In the genomic region with DNA sequence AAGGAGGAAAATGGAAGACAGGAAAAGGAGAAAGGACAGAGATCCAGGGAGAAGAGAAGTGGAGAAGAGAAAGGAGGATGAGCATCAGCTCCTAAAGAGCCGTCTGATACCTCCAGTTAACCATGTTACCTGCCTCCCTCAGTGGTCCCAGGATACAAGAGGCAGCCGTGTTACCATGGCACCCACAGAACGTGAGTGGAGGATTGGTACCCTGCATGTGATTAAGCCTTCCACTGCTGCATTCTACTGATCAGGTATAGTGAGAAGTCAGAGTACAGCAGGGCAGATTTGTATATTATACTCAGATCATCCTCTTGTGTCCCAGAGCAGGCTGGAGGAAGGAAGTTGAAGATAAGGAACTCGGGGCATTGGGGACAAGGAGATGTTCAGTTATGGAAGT, we compare ENCODE assay signal across 29 mouse cellular contexts.
DNase-seq lines count a peak whose midpoint lies in the region; ATAC-seq and TF ChIP-seq lines count a peak whose summit lies in the region.
"Had no signal": no experiment of that assay in that cellular context is flagged by ENCODE, and none has a peak within 500 bp of the region (broad histone marks: within the 10 kb centered on the region; RNA-seq: fewer than 3 reads in every experiment).

No protein-coding gene starts in this region.

- H3K4me3 ChIP-seq in forebrain, embryonic 16.5 days (replicated peaks; ENCODE audit: low read length), result no peak overlapping the region
- H3K4me3 ChIP-seq in forebrain, embryonic 11.5 days (ENCODE audit: low read depth, low read length), result no peak overlapping the region
- H3K4me3 ChIP-seq in hindbrain, embryonic 16.5 days (ENCODE audit: low read length), result no peak overlapping the region
- H3K4me3 ChIP-seq in hindbrain, embryonic 13.5 days, result no peak overlapping the region
- no peak overlapping the region for H3K4me3 ChIP-seq in midbrain, embryonic 15.5 days
- H3K4me3 ChIP-seq in midbrain, embryonic 13.5 days (replicated peaks), result no peak overlapping the region
- no peak overlapping the region for H3K4me3 ChIP-seq in gastrocnemius, adult 2 months
- H3K4me3 ChIP-seq: embryonic facial prominence, embryonic 12.5 days; embryonic facial prominence, embryonic 15.5 days; forebrain, embryonic 12.5 days; heart, embryonic 12.5 days; heart, embryonic 15.5 days; intestine, embryonic 15.5 days had no signal

- WGBS in forebrain, embryonic 16.5 days, result 77% methylated on average over 4 of the region's 4 CpGs
- 78% methylated on average over 4 of the region's 4 CpGs for WGBS in forebrain, embryonic 11.5 days
- WGBS in hindbrain, embryonic 16.5 days, result 61% methylated on average over 4 of the region's 4 CpGs
- WGBS in hindbrain, embryonic 13.5 days, result 65% methylated on average over 4 of the region's 4 CpGs
- WGBS in midbrain, embryonic 15.5 days, result 68% methylated on average over 4 of the region's 4 CpGs
- 72% methylated on average over 4 of the region's 4 CpGs for WGBS in midbrain, embryonic 13.5 days

- no peak overlapping the region for H3K27ac ChIP-seq in forebrain, embryonic 16.5 days (ENCODE audit: low read length)
- no peak overlapping the region for H3K27ac ChIP-seq in forebrain, embryonic 11.5 days (ENCODE audit: low read depth, low read length)
- no peak overlapping the region for H3K27ac ChIP-seq in hindbrain, embryonic 16.5 days (ENCODE audit: low read depth, low read length)
- H3K27ac ChIP-seq in hindbrain, embryonic 13.5 days, result no peak overlapping the region
- no peak overlapping the region for H3K27ac ChIP-seq in midbrain, embryonic 15.5 days
- no peak overlapping the region for H3K27ac ChIP-seq in midbrain, embryonic 13.5 days
- no peak overlapping the region for H3K27ac ChIP-seq in gastrocnemius, adult 2 months
- H3K27ac ChIP-seq: embryonic facial prominence, embryonic 12.5 days; embryonic facial prominence, embryonic 15.5 days; forebrain, embryonic 12.5 days; heart, embryonic 15.5 days; intestine, embryonic 15.5 days had no signal

- H3K27me3 ChIP-seq in forebrain, embryonic 16.5 days (replicated peaks; ENCODE audit: control insufficient read depth, insufficient read depth, low read length), result no peaks in the 10 kb centered on the region
- no peaks in the 10 kb centered on the region for H3K27me3 ChIP-seq in forebrain, embryonic 11.5 days (ENCODE audit: control insufficient read depth, insufficient read depth, low read length)
- H3K27me3 ChIP-seq in hindbrain, embryonic 16.5 days (replicated peaks; ENCODE audit: control insufficient read depth, insufficient read depth, low read length), result no peaks in the 10 kb centered on the region
- H3K27me3 ChIP-seq in hindbrain, embryonic 13.5 days, result no peaks in the 10 kb centered on the region
- H3K27me3 ChIP-seq in midbrain, embryonic 15.5 days (replicated peaks), result no peaks in the 10 kb centered on the region
- no peaks in the 10 kb centered on the region for H3K27me3 ChIP-seq in midbrain, embryonic 13.5 days
- H3K27me3 ChIP-seq: CH12.LX; embryonic facial prominence, embryonic 12.5 days; embryonic facial prominence, embryonic 15.5 days; forebrain, embryonic 12.5 days; heart, embryonic 12.5 days; heart, embryonic 15.5 days; intestine, embryonic 15.5 days had no signal

- no peak overlapping the region for H3K4me2 ChIP-seq in forebrain, embryonic 16.5 days (ENCODE audit: low read length)
- H3K4me2 ChIP-seq in forebrain, embryonic 11.5 days (ENCODE audit: low read depth, low read length, severe bottlenecking), result no peak overlapping the region
- H3K4me2 ChIP-seq in hindbrain, embryonic 16.5 days (ENCODE audit: low read length), result no peak overlapping the region
- H3K4me2 ChIP-seq in hindbrain, embryonic 13.5 days, result no peak overlapping the region
- no peak overlapping the region for H3K4me2 ChIP-seq in midbrain, embryonic 15.5 days
- no peak overlapping the region for H3K4me2 ChIP-seq in midbrain, embryonic 13.5 days (replicated peaks)
- H3K4me2 ChIP-seq: embryonic facial prominence, embryonic 12.5 days; embryonic facial prominence, embryonic 15.5 days; forebrain, embryonic 12.5 days; heart, embryonic 12.5 days; heart, embryonic 15.5 days; intestine, embryonic 15.5 days had no signal

- no peaks in the 10 kb centered on the region for H3K36me3 ChIP-seq in forebrain, embryonic 16.5 days (ENCODE audit: control insufficient read depth, insufficient read depth)
- no peaks in the 10 kb centered on the region for H3K36me3 ChIP-seq in forebrain, embryonic 11.5 days (ENCODE audit: control insufficient read depth, insufficient read depth, low read length)
- no peaks in the 10 kb centered on the region for H3K36me3 ChIP-seq in hindbrain, embryonic 16.5 days (ENCODE audit: control insufficient read depth, insufficient read depth, low read length)
- H3K36me3 ChIP-seq in hindbrain, embryonic 13.5 days, result no peaks in the 10 kb centered on the region
- H3K36me3 ChIP-seq in midbrain, embryonic 15.5 days (replicated peaks), result no peaks in the 10 kb centered on the region
- H3K36me3 ChIP-seq in midbrain, embryonic 13.5 days, result no peaks in the 10 kb centered on the region
- H3K36me3 ChIP-seq: embryonic facial prominence, embryonic 12.5 days; embryonic facial prominence, embryonic 15.5 days; forebrain, embryonic 12.5 days; G1E; heart, embryonic 12.5 days; heart, embryonic 15.5 days; intestine, embryonic 15.5 days had no signal

- DNase-seq in forebrain, embryonic 11.5 days (ENCODE audit: low spot score), result no peak
- DNase-seq in brain, embryonic 14.5 days (ENCODE audit: low read depth), result peak; percentile 33
- DNase-seq in gastrocnemius, adult 2 months, result no peak
- DNase-seq: adrenal gland, postnatal 10 days; adrenal gland, postnatal 36 days; B cell, adult 2 months; cerebellum, adult 11 months; cerebellum, adult 2 months; cerebellum, adult 9-11 months; cerebellum, postnatal 25 days; gastrocnemius, postnatal 25 days; heart, adult 18-20 months; heart, postnatal 10 days; heart, postnatal 36 days; kidney, adult 11 months had no signal

- H3K4me1 ChIP-seq in forebrain, embryonic 16.5 days (replicated peaks; ENCODE audit: control insufficient read depth, insufficient read depth, low read length), result no peaks in the 10 kb centered on the region
- no peaks in the 10 kb centered on the region for H3K4me1 ChIP-seq in forebrain, embryonic 11.5 days (replicated peaks; ENCODE audit: control insufficient read depth, insufficient read depth, low read length)
- no peaks in the 10 kb centered on the region for H3K4me1 ChIP-seq in hindbrain, embryonic 16.5 days (ENCODE audit: control insufficient read depth, insufficient read depth, low read depth, low read length)
- no peaks in the 10 kb centered on the region for H3K4me1 ChIP-seq in hindbrain, embryonic 13.5 days (replicated peaks)
- no peaks in the 10 kb centered on the region for H3K4me1 ChIP-seq in midbrain, embryonic 15.5 days
- no peaks in the 10 kb centered on the region for H3K4me1 ChIP-seq in midbrain, embryonic 13.5 days (replicated peaks)
- H3K4me1 ChIP-seq: embryonic facial prominence, embryonic 12.5 days; embryonic facial prominence, embryonic 15.5 days; forebrain, embryonic 12.5 days; heart, embryonic 12.5 days; heart, embryonic 15.5 days; intestine, embryonic 15.5 days had no signal

- intact Hi-C loops in gastrocnemius, adult 2 months (cut with DNase I), result no loop called here

- TF ChIP-seq POLR2A in brain, embryonic 14.5 days (IDR thresholded peaks at IDR 0.05; ENCODE audit: borderline replicate concordance, extremely low read depth, insufficient read depth, insufficient read length, poor library complexity, severe bottlenecking), result no peak

- TF ChIP-seq CTCF in brain, embryonic 14.5 days (IDR thresholded peaks at IDR 0.05; ENCODE audit: borderline replicate concordance, extremely low read depth, insufficient read depth, insufficient read length), result no peak
- TF ChIP-seq CTCF in gastrocnemius, adult 2 months (IDR thresholded peaks at IDR 0.05), result no peak

- no peak overlapping the region for H3K9ac ChIP-seq in forebrain, embryonic 16.5 days (replicated peaks; ENCODE audit: low read depth, low read length)
- no peak overlapping the region for H3K9ac ChIP-seq in forebrain, embryonic 11.5 days (ENCODE audit: low read length)
- H3K9ac ChIP-seq in hindbrain, embryonic 16.5 days (ENCODE audit: low read depth, low read length), result no peak overlapping the region
- no peak overlapping the region for H3K9ac ChIP-seq in hindbrain, embryonic 13.5 days
- H3K9ac ChIP-seq in midbrain, embryonic 15.5 days, result no peak overlapping the region
- H3K9ac ChIP-seq in midbrain, embryonic 13.5 days (replicated peaks), result no peak overlapping the region
- H3K9ac ChIP-seq: embryonic facial prominence, embryonic 12.5 days; embryonic facial prominence, embryonic 15.5 days; forebrain, embryonic 12.5 days; heart, embryonic 12.5 days; heart, embryonic 15.5 days; intestine, embryonic 15.5 days had no signal

- H3K9me3 ChIP-seq in forebrain, embryonic 16.5 days (ENCODE audit: control insufficient read depth, low read length), result no peaks in the 10 kb centered on the region
- H3K9me3 ChIP-seq in forebrain, embryonic 11.5 days (ENCODE audit: control insufficient read depth, low read length), result no peaks in the 10 kb centered on the region
- no peaks in the 10 kb centered on the region for H3K9me3 ChIP-seq in hindbrain, embryonic 16.5 days (ENCODE audit: control insufficient read depth, low read length)
- H3K9me3 ChIP-seq in hindbrain, embryonic 13.5 days, result no peaks in the 10 kb centered on the region
- no peaks in the 10 kb centered on the region for H3K9me3 ChIP-seq in midbrain, embryonic 15.5 days
- H3K9me3 ChIP-seq in midbrain, embryonic 13.5 days, result no peaks in the 10 kb centered on the region
- H3K9me3 ChIP-seq: embryonic facial prominence, embryonic 12.5 days; embryonic facial prominence, embryonic 15.5 days; forebrain, embryonic 12.5 days; G1E; heart, embryonic 12.5 days; heart, embryonic 15.5 days; intestine, embryonic 15.5 days had no signal

- ATAC-seq in forebrain, embryonic 16.5 days, result peak; percentile 65; the same call in 1 of the 2 replicates
- no peak for ATAC-seq in forebrain, embryonic 11.5 days (replicated peaks; ENCODE audit: low FRiP score)
- ATAC-seq in hindbrain, embryonic 16.5 days, result 0 out of 2 replicates have a peak, but pooled peaks have one; percentile 60
- ATAC-seq in hindbrain, embryonic 13.5 days (ENCODE audit: low FRiP score), result no peak
- peak; percentile 65 for ATAC-seq in midbrain, embryonic 15.5 days (replicated peaks)
- ATAC-seq in midbrain, embryonic 13.5 days, result no peak
- ATAC-seq: intestine, embryonic 15.5 days; Patski had no signal

Comparison
In these comparisons a context has a peak if more than half of its experiments do, and no peak if none do; other contexts are left out.
1. ATAC-seq: peak in forebrain, embryonic 16.5 days (single experiment), hindbrain, embryonic 16.5 days (single experiment) and midbrain, embryonic 15.5 days (single experiment); none in forebrain, embryonic 11.5 days (single experiment), hindbrain, embryonic 13.5 days (single experiment) and midbrain, embryonic 13.5 days (single experiment).